23 mouse cellular contexts compared by ENCODE assay signal in genomic region chr6:18656202-18656601, GRCm38 (mm10).
"Had no signal": no experiment of that assay in that cellular context is flagged by ENCODE, and none has a peak within 500 bp of the region (broad histone marks: within the 10 kb centered on the region; RNA-seq: fewer than 3 reads in every experiment).

No protein-coding gene starts in this region.

- H3K4me2 ChIP-seq: limb, embryonic 12.5 days; limb, embryonic 15.5 days; liver, embryonic 11.5 days; liver, embryonic 15.5 days; lung, embryonic 15.5 days; neural tube, embryonic 12.5 days; neural tube, embryonic 15.5 days had no signal

- H3K4me3 ChIP-seq: limb, embryonic 12.5 days; limb, embryonic 15.5 days; liver, embryonic 15.5 days; lung, embryonic 15.5 days; megakaryocyte, embryonic 14.5 days; neural tube, embryonic 12.5 days; neural tube, embryonic 15.5 days had no signal

- H3K36me3 ChIP-seq: limb, embryonic 12.5 days; limb, embryonic 15.5 days; liver, embryonic 15.5 days; lung, embryonic 15.5 days; neural tube, embryonic 12.5 days; neural tube, embryonic 15.5 days had no signal

- DNase-seq: kidney, adult 18-20 months; kidney, adult 9 months; kidney, postnatal 14 days; kidney, postnatal 4 days; left cerebral cortex, postnatal 4 days; lung, adult 18-20 months; lung, postnatal 10 days; lung, postnatal 36 days; right cerebral cortex, adult 18-20 months; right cerebral cortex, postnatal 14 days; right cerebral cortex, postnatal 4 days; thymus, adult 2 months; thymus, postnatal 14 days; thymus, postnatal 4 days had no signal

- H3K9ac ChIP-seq: limb, embryonic 12.5 days; limb, embryonic 15.5 days; liver, embryonic 15.5 days; lung, embryonic 15.5 days; neural tube, embryonic 12.5 days; neural tube, embryonic 15.5 days had no signal

- H3K9me3 ChIP-seq: limb, embryonic 12.5 days; limb, embryonic 15.5 days; liver, embryonic 15.5 days; lung, embryonic 15.5 days; neural tube, embryonic 12.5 days; neural tube, embryonic 15.5 days had no signal

- H3K27me3 ChIP-seq: limb, embryonic 12.5 days; limb, embryonic 15.5 days; liver, embryonic 15.5 days; lung, embryonic 15.5 days; megakaryocyte, embryonic 14.5 days; neural tube, embryonic 12.5 days; neural tube, embryonic 15.5 days had no signal

- H3K27ac ChIP-seq: limb, embryonic 12.5 days; limb, embryonic 15.5 days; liver, embryonic 15.5 days; lung, embryonic 15.5 days; neural tube, embryonic 12.5 days; neural tube, embryonic 15.5 days; stomach, postnatal 0 days had no signal

- H3K4me1 ChIP-seq: limb, embryonic 12.5 days; limb, embryonic 15.5 days; liver, embryonic 15.5 days; lung, embryonic 15.5 days; megakaryocyte, embryonic 14.5 days; neural tube, embryonic 12.5 days; neural tube, embryonic 15.5 days had no signal
